Mouse (Mus musculus) testis, adult 2 months (tissue): Measurements from ENCODE around the gene Hamp2.
"Not testable (repeated sequence)": the region's sequence is repeated elsewhere in the genome, so short reads cannot be mapped to it uniquely, and the experiment has no call there.

Source experiments
- CTCF ChIP-seq: fragments of 200-500 bp; IDR thresholded peaks from 2 replicates; pipeline ENCODE4 v1.5.1; 2012; ENCODE audit warnings: low read depth, mild to moderate bottlenecking, inconsistent platforms, low read length, moderate library complexity; ENCODE audit not compliant: control insufficient read depth, insufficient read depth, insufficient replicate concordance
- POLR2A ChIP-seq: fragments of 200-500 bp; IDR thresholded peaks from 2 replicates; pipeline ENCODE4 v1.6.1; 2012; ENCODE audit warnings: low read depth, mild to moderate bottlenecking, inconsistent platforms, low read length, moderate library complexity; ENCODE audit not compliant: control insufficient read depth

DNA sequence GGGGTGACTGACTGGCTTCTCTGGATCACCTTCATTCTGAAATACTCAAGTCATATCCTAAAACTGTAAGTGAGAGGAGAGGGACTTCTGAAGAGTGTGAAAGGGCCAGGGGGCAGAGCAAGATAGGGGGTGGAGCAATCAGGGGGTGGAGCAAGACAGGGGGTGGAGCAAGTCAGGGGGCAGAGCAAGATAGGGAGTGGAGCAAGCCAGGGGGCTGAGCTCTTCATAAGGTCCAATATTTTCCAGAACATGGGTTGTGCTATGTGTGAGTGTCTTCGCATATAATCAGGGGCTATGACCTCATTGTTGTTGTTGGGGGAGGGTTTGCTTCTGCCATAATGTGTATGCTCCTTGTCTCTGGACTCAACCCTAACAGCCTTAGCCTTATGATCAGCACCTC is 15.6 kb upstream of the Hamp2 start:
- not testable (repeated sequence) for TF ChIP-seq CTCF, POLR2A
